Mouse (Mus musculus): ENCODE results near the gene Gm3460.
"Not testable (repeated sequence)": the region's sequence is repeated elsewhere in the genome, so short reads cannot be mapped to it uniquely, and the experiment has no call there.

Gm3460 gene

DNA sequence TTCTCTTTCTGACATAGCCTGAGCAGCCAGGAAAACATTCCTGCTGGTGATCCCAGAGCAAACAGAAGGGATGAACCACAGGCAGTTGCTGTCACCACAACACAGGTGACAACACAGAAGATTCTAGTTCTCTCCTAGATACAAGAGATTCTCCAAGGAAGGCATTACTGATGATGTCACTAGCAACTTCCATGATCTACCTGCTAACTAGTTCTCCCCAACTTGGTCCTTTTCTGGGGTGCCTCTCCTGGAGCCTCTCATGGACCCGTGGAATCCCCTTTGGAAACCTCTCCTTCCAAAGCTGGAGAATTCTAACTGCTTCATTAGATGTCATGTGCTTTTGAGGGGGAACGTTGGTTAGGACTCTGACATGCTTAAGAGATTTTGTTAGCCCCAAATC, at the start of gene Gm3460:
Gene Gm3460, minus strand, starts transcription at position 101 of the 400 bp plus-strand sequence.
- DNase-seq (ENCODE audit: low read depth, low spot score), result not testable (repeated sequence)

DNA sequence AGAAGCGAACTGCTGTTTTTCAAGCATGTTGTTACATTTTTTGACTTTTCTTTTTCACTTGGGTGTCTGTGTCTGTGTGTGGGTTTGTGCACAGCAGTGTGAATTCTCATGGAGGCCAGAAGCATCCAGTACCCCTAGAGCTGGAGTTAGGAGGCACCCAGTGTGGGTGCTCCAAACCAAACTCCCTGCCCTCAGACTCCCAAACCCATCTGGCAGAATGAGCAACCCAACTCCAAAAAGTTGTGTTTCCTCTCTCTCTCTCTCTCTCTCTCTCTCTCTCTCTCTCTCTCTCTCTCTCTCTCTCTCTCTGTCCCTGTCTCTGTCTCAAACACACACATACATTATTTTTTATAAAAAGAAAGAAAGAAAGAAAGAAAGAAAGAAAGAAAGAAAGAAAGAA, 15.8 kb downstream of the Gm3460 start:
- DNase-seq (ENCODE audit: low read depth, low spot score), result not testable (repeated sequence)

- not testable (repeated sequence) for DNase-seq (ENCODE audit: low read depth, low spot score)
Observed at GRCm38 (mm10) chr14:6605004-6605403, 17.2 kb downstream of the Gm3460 start.

- not testable (repeated sequence) for DNase-seq (ENCODE audit: low read depth, low spot score)
Observed at GRCm38 (mm10) chr14:6604551-6604950, 17.7 kb downstream of the Gm3460 start.

DNA sequence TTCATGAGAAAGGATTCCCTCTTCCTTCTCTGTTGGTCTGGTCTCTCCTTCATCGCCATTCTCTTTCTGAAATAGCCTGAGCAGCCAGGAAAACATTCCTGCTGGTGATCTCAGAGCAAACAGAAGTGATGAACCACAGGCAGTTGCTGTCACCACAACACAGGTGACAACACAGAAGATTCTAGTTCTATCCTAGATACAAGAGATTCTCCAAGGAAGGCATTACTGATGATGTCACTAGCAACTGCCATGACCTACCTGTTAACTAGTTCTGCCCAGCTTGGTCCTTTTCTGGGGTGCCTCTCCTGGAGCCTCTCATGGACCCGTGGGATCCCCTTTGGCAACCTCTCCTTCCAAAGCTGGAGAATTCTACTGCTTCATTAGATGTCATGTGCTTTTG, 31.7 kb downstream of the Gm3460 start, which contains the start of gene Gm3629:
Gene Gm3629, minus strand, starts transcription at position 101 of the 400 bp plus-strand sequence.
- not testable (repeated sequence) for DNase-seq (ENCODE audit: low read depth, low spot score)
